Mouse (Mus musculus): ENCODE measurements around the gene Atr.

DNA sequence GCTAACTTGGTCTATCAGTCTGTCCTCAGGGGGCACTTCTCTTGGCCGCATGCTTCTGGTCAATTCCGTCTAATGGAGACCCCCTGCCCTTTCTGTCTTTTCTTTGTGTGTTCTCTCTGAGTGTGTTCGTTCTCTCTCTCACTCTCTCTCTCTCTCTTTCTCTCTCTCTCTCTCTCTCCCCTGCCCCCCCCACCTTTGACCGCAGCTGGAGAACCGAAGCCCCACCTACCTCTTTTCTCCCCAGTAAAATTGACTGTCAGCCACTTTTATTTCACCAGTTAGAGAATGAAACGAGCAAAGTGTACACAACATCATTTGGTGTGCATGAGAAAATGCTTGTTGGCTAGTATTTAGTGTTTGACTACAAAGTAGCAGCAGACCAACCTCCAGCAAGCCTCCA, 101.8 kb downstream of the Atr start:
- TF ChIP-seq CTCF (IDR thresholded peaks at IDR 0.05; ENCODE audit: extremely low read depth, insufficient read depth, insufficient read length, insufficient replicate concordance) (no peak), POLR2A (IDR thresholded peaks at IDR 0.05; ENCODE audit: low read depth, low read length) (no peak)

All from spleen, adult 2 months (tissue).